Mouse (Mus musculus) lung, adult 2 months (tissue): ENCODE data around the gene Hexim1.

Experiments used
- CTCF ChIP-seq: fragments of 200-500 bp; IDR thresholded peaks from 2 replicates; pipeline ENCODE4 v1.5.1; 2011; ENCODE audit warnings: mild to moderate bottlenecking, low read length, control low read depth; ENCODE audit not compliant: insufficient read depth
- POLR2A ChIP-seq: fragments of 200-500 bp; IDR thresholded peaks from 2 replicates; pipeline ENCODE4 v1.6.1; 2011; ENCODE audit warnings: low read depth, mild to moderate bottlenecking, control low read depth, low read length, borderline replicate concordance; ENCODE audit errors: extremely low read depth

DNA sequence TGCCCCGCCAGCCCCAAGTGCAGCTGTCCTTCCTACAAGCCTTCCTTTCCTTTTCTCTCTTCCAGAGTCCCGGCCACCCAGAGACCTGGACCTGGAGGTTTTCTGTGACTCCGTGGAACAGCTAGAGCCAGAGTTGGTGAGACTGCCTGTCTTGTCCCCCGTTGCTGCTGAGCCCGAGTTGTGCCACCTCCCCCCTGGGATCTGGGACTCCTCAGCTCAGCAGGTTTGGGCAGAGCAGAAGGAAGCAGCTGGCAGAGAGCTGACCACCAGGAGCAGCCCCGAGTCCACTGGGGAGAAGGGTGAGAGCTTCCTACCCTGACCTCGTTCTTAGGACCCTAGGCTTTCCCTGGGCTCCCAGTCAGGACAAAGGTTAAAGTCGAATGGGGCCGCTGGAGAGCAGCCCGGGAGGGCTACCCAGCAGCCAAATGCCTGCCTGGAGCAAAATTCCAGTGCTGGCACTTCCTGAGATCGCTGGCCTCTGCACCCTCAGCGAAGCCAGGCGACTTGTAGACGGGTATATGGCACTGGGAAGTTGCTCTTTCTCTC lies 10.8 kb upstream of the Hexim1 start:
- TF ChIP-seq CTCF, result no peak
- TF ChIP-seq POLR2A, result no peak
